Mouse (Mus musculus) embryonic fibroblast, embryonic 13.5 days (primary cell): Measurements from ENCODE around the gene Pla2g15.

ENCODE experiments used
- CTCF ChIP-seq: IDR thresholded peaks from 2 replicates; pipeline ENCODE4 v1.5.1; 2011; ENCODE audit warnings: mild to moderate bottlenecking, control low read depth, low read length, moderate library complexity, borderline replicate concordance; ENCODE audit not compliant: insufficient read depth
- POLR2A ChIP-seq: IDR thresholded peaks from 2 replicates; pipeline ENCODE4 v1.6.1; 2011; ENCODE audit warnings: low read depth, mild to moderate bottlenecking, control low read depth, low read length, moderate library complexity

DNA sequence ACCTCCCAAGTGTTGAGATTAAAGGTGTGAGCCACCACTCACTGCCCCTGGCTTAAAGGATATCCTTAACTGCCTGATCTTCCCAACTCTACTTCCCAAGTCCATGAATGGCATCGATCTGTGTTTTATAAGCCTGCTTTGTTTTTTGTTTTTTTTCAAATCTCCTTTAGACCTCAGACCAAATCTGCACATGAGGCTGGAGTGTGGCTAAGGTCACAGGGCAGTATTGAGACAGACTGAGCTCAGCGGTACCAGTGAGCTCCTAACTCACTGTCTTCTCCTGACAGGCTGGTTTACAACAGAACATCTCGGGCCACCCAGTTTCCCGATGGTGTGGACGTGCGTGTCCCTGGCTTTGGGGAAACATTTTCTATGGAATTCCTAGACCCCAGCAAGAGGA is 9.7 kb downstream of the Pla2g15 start:
- TF ChIP-seq POLR2A (no peak), CTCF (no peak)
